Mouse (Mus musculus): ENCODE data around the gene Csnk2b. TPM values are rescaled to one million over a fixed set of nuclear protein-coding genes. Genes with fewer than 3 reads are reported as not detected.

Gene Csnk2b
- polyA plus RNA-seq, 2 experiments from 2014 or later, result 274 to 355 TPM

- ATAC-seq, result no peak
Observed at GRCm38 (mm10) chr17:35085208-35085865, 36.5 kb downstream of the Csnk2b start, which contains the start of gene Ly6g6f. Ly6g6f (minus strand) TSS chr17:35085610.

GRCm38 (mm10) chr17:35083929-35084497 is 37.8 kb downstream of the Csnk2b start:
- ATAC-seq, result no peak

- no peak for ATAC-seq
Observed at GRCm38 (mm10) chr17:35082841-35083576, 38.8 kb downstream of the Csnk2b start.

- no peak for ATAC-seq
Observed at GRCm38 (mm10) chr17:35080710-35081109, 41.1 kb downstream of the Csnk2b start.

- ATAC-seq, result no peak
Observed at GRCm38 (mm10) chr17:35080248-35080647, 41.6 kb downstream of the Csnk2b start.

- no peak for ATAC-seq
Observed at GRCm38 (mm10) chr17:35079778-35080177, 42.1 kb downstream of the Csnk2b start.

GRCm38 (mm10) chr17:35077786-35078233 is 44.0 kb downstream of the Csnk2b start, which contains the start of gene Ly6g6d:
Ly6g6d (minus strand) TSS chr17:35078065.
- ATAC-seq, result no peak

- no peak for ATAC-seq
Observed at GRCm38 (mm10) chr17:35077285-35077684, 44.6 kb downstream of the Csnk2b start.

GRCm38 (mm10) chr17:35076507-35077176 is 45.2 kb downstream of the Csnk2b start, which contains the start of gene Ly6g6e:
Ly6g6e (plus strand) TSS chr17:35076902.
- ATAC-seq, result no peak

GRCm38 (mm10) chr17:35074097-35074496 is 47.8 kb downstream of the Csnk2b start:
- no peak for ATAC-seq

- no peak for ATAC-seq
Observed at GRCm38 (mm10) chr17:35071454-35071853, 50.4 kb downstream of the Csnk2b start.

- no peak for ATAC-seq
Observed at GRCm38 (mm10) chr17:35070556-35071229, 51.2 kb downstream of the Csnk2b start.

GRCm38 (mm10) chr17:35068213-35068914 is 53.5 kb downstream of the Csnk2b start:
- no peak for ATAC-seq

Other genes starting within 250 kb of the Csnk2b start
- gene Zbtb12, start 242.6 kb downstream of the Csnk2b start, polyA plus RNA-seq (2017; shearing (Covaris generic)), result not detected
- not detected for gene Gm20547, start 240.0 kb downstream of the Csnk2b start, polyA plus RNA-seq (2017; shearing (Covaris generic))
- under 1 TPM in 1 of 2 experiments, not detected in 1; 0.73 TPM for gene C2, start 223.8 kb downstream of the Csnk2b start, polyA plus RNA-seq (2017; shearing (Covaris generic))
- 10 to 100 TPM; 32.8 to 37.0 TPM for gene Ehmt2, start 223.6 kb downstream of the Csnk2b start, polyA plus RNA-seq (2017; shearing (Covaris generic))
- gene Slc44a4, start 207.6 kb downstream of the Csnk2b start, polyA plus RNA-seq (2017; shearing (Covaris generic)), result not detected
- 10 to 100 TPM; 18.6 to 19.9 TPM for gene Neu1, start 190.8 kb downstream of the Csnk2b start, polyA plus RNA-seq (2017; shearing (Covaris generic))
- gene Hspa1b, start 162.8 kb downstream of the Csnk2b start, polyA plus RNA-seq (2017; shearing (Covaris generic)), result 1 to 10 TPM in 1 of 2 experiments, not detected in 1; 7.0 TPM
- not detected for gene Gm20481, start 152.1 kb downstream of the Csnk2b start, polyA plus RNA-seq (2017; shearing (Covaris generic))
- 1 to 10 TPM in 1 of 2 experiments, under 1 TPM in 1; 0.17 to 5.1 TPM for gene Hspa1a, start 149.9 kb downstream of the Csnk2b start, polyA plus RNA-seq (2017; shearing (Covaris generic))
- gene Hspa1l, start 149.3 kb downstream of the Csnk2b start, polyA plus RNA-seq (2017; shearing (Covaris generic)), result under 1 TPM in 1 of 2 experiments, not detected in 1; 0.46 TPM
- 10 to 100 TPM; 45.5 to 61.3 TPM for gene Lsm2, start 140.2 kb downstream of the Csnk2b start, polyA plus RNA-seq (2017; shearing (Covaris generic))
- 10 to 100 TPM; 28.5 to 29.1 TPM for gene Vars, start 121.1 kb downstream of the Csnk2b start, polyA plus RNA-seq (2017; shearing (Covaris generic))
- gene Vwa7, start 105.5 kb downstream of the Csnk2b start, polyA plus RNA-seq (2017; shearing (Covaris generic)), result under 1 TPM; 0.11 to 0.12 TPM
- 1 to 10 TPM; 1.8 to 2.1 TPM for gene Sapcd1, start 94.0 kb downstream of the Csnk2b start, polyA plus RNA-seq (2017; shearing (Covaris generic))
- gene Msh5, start 75.3 kb downstream of the Csnk2b start, polyA plus RNA-seq (2017; shearing (Covaris generic)), result 1 to 10 TPM; 1.3 to 1.6 TPM
- gene Clic1, start 72.1 kb downstream of the Csnk2b start, polyA plus RNA-seq (2017; shearing (Covaris generic)), result 100 to 1,000 TPM; 464 to 670 TPM
- 1 to 10 TPM in 1 of 2 experiments, under 1 TPM in 1; 0.36 to 1.8 TPM for gene Ddah2, start 63.0 kb downstream of the Csnk2b start, polyA plus RNA-seq (2017; shearing (Covaris generic))
- not detected for gene Ly6g6c, start 56.7 kb downstream of the Csnk2b start, polyA plus RNA-seq (2017; shearing (Covaris generic))
- not detected for gene Mpig6b, start 55.9 kb downstream of the Csnk2b start, polyA plus RNA-seq (2017; shearing (Covaris generic))
- not detected for gene Ly6g6e, start 45.2 kb downstream of the Csnk2b start, polyA plus RNA-seq (2017; shearing (Covaris generic))
- gene Ly6g6d, start 44.0 kb downstream of the Csnk2b start, polyA plus RNA-seq (2017; shearing (Covaris generic)), result not detected
- gene Ly6g6f, start 36.4 kb downstream of the Csnk2b start, polyA plus RNA-seq (2017; shearing (Covaris generic)), result under 1 TPM in 1 of 2 experiments, not detected in 1; 0.29 TPM
- gene Abhd16a, start 32.8 kb downstream of the Csnk2b start, polyA plus RNA-seq (2017; shearing (Covaris generic)), result 10 to 100 TPM; 18.7 to 20.6 TPM
- not detected for gene Ly6g5c, start 13.8 kb downstream of the Csnk2b start, polyA plus RNA-seq (2017; shearing (Covaris generic))
- 1 to 10 TPM; 1.9 to 2.4 TPM for gene Ly6g5b, start 6.6 kb downstream of the Csnk2b start, polyA plus RNA-seq (2017; shearing (Covaris generic))
- gene Gpank1, start 598 bp downstream of the Csnk2b start, polyA plus RNA-seq (2017; shearing (Covaris generic)), result 10 to 100 TPM; 60.4 to 70.2 TPM
- 10 to 100 TPM; 22.6 to 26.3 TPM for gene D17H6S53E, start 4.3 kb upstream of the Csnk2b start, polyA plus RNA-seq (2017; shearing (Covaris generic))
- gene Apom, start 10.0 kb upstream of the Csnk2b start, polyA plus RNA-seq (2017; shearing (Covaris generic)), result not detected
- gene Bag6, start 13.1 kb upstream of the Csnk2b start, polyA plus RNA-seq (2017; shearing (Covaris generic)), result 10 to 100 TPM; 26.2 to 34.1 TPM
- 10 to 100 TPM; 38.8 to 78.9 TPM for gene Prrc2a, start 42.8 kb upstream of the Csnk2b start, polyA plus RNA-seq (2017; shearing (Covaris generic))
- gene Aif1, start 54.0 kb upstream of the Csnk2b start, polyA plus RNA-seq (2017; shearing (Covaris generic)), result 1 to 10 TPM in 1 of 2 experiments, under 1 TPM in 1; 0.91 to 1.9 TPM
- gene Lst1, start 66.4 kb upstream of the Csnk2b start, polyA plus RNA-seq (2017; shearing (Covaris generic)), result 10 to 100 TPM in 1 of 2 experiments, 1 to 10 TPM in 1; 5.4 to 13.4 TPM
- gene Ltb, start 72.4 kb upstream of the Csnk2b start, polyA plus RNA-seq (2017; shearing (Covaris generic)), result 100 to 1,000 TPM; 134 to 383 TPM
- gene Tnf, start 80.0 kb upstream of the Csnk2b start, polyA plus RNA-seq (2017; shearing (Covaris generic)), result 10 to 100 TPM; 21.5 to 21.6 TPM
- gene Lta, start 83.3 kb upstream of the Csnk2b start, polyA plus RNA-seq (2017; shearing (Covaris generic)), result 10 to 100 TPM; 70.5 to 90.5 TPM
- 1 to 10 TPM in 1 of 2 experiments, not detected in 1; 1.8 TPM for gene Gm16181, start 98.8 kb upstream of the Csnk2b start, polyA plus RNA-seq (2017; shearing (Covaris generic))
- gene Atp6v1g2, start 111.6 kb upstream of the Csnk2b start, polyA plus RNA-seq (2017; shearing (Covaris generic)), result 1 to 10 TPM; 2.3 to 4.0 TPM
- gene Nfkbil1, start 113.7 kb upstream of the Csnk2b start, polyA plus RNA-seq (2017; shearing (Covaris generic)), result 1 to 10 TPM; 3.4 to 4.4 TPM
- gene Ddx39b, start 119.7 kb upstream of the Csnk2b start, polyA plus RNA-seq (2017; shearing (Covaris generic)), result 100 to 1,000 TPM; 200 to 247 TPM
- 1,000 to 10,000 TPM; 3,460 to 4,099 TPM for gene H2-D1, start 140.7 kb upstream of the Csnk2b start, polyA plus RNA-seq (2017; shearing (Covaris generic))
- not detected for gene H2-Q1, start 198.4 kb upstream of the Csnk2b start, polyA plus RNA-seq (2017; shearing (Covaris generic))
- 1 to 10 TPM; 7.5 to 8.8 TPM for gene H2-Q2, start 220.2 kb upstream of the Csnk2b start, polyA plus RNA-seq (2017; shearing (Covaris generic))